Mouse (Mus musculus) left cerebral cortex, adult 8-10 months (tissue): ENCODE data around the gene Galnt2. TPM values are rescaled to one million over a fixed set of nuclear protein-coding genes. Genes with fewer than 3 reads are reported as not detected.

Source experiments
- total RNA-seq, 4 experiments: library from RNA; stranded (reverse); gene quantifications; 2 replicates each; pipeline ENCODE4 v1.2.4; 2022

Gene Galnt2
- total RNA-seq, 4 experiments from 2014 or later = 34.5 to 49.5 (median 39.8) TPM

Other genes starting within 250 kb of the Galnt2 start
- 10 to 100 TPM; 19.2 to 21.4 (median 20.1) TPM for gene Abcb10, start 248.3 kb upstream of the Galnt2 start, total RNA-seq
- gene Taf5l, start 210.0 kb upstream of the Galnt2 start, total RNA-seq = 10 to 100 TPM; 22.1 to 23.0 (median 22.5) TPM
- gene Urb2, start 209.9 kb upstream of the Galnt2 start, total RNA-seq = 10 to 100 TPM; 11.1 to 12.9 (median 12.1) TPM
- 100 to 1,000 TPM; 179 to 198 (median 184) TPM for gene Pgbd5, start 208.3 kb downstream of the Galnt2 start, total RNA-seq